Mouse (Mus musculus): ENCODE data around the gene Rnf167. TPM values are rescaled to one million over a fixed set of nuclear protein-coding genes. Genes with fewer than 3 reads are reported as not detected.

Rnf167 gene
- total RNA-seq (2014; rRNA removed) (70.2 and 87.3 TPM in 2 replicates), polyA plus RNA-seq (2015; fragmentation: Nextera tagmentation; extraction: Ambion mirVana) (100 and 105 TPM in 2 replicates)

GRCm38 (mm10) chr11:70646691-70647650, at the start of gene Rnf167, which contains the start of gene Slc25a11:
Gene Rnf167, plus strand, starts transcription at chr11:70647235.
Gene Slc25a11, minus strand, starts transcription at chr11:70647479.
- peak; percentile 100 for DNase-seq (ENCODE audit: low spot score)
- peak within 1 kb of the TSS; percentile 94 for H3K27ac ChIP-seq
- peak within 1 kb of the TSS; percentile 76 for H3K4me3 ChIP-seq (ENCODE audit: low read length)
- peaks cover 13% of the 10 kb centered on the region for H3K4me1 ChIP-seq (ENCODE audit: insufficient read depth, low read length)
- peak within 1 kb of the TSS; percentile 99 for H3K4me2 ChIP-seq (ENCODE audit: low read depth, low read length)
- peaks cover 32% of the 10 kb centered on the region for H3K36me3 ChIP-seq (ENCODE audit: insufficient read depth, low read length)
- H3K9ac ChIP-seq (replicated peaks; ENCODE audit: low read length): peak within 1 kb of the TSS; percentile 86
- H3K27me3 ChIP-seq (ENCODE audit: insufficient read depth, low read length): no peaks in the 10 kb centered on the region
- peak; percentile 95 for ATAC-seq
- no peak for TF ChIP-seq CTCF (IDR thresholded peaks at IDR 0.05; ENCODE audit: low read depth)
- no peaks in the 10 kb centered on the region for H3K9me3 ChIP-seq (ENCODE audit: low read length)
- under 1% methylated on average over 63 of the region's 63 CpGs for WGBS

- no peaks in the 10 kb centered on the region for H3K4me1 ChIP-seq (ENCODE audit: insufficient read depth, low read length)
- no peak overlapping the region for H3K27ac ChIP-seq
- H3K27me3 ChIP-seq (ENCODE audit: insufficient read depth, low read length): no peaks in the 10 kb centered on the region
- H3K4me2 ChIP-seq (ENCODE audit: low read depth, low read length): no peak overlapping the region
- no peak for TF ChIP-seq CTCF (IDR thresholded peaks at IDR 0.05; ENCODE audit: low read depth)
- 82% methylated on average over 6 of the region's 6 CpGs for WGBS
- no peak overlapping the region for H3K4me3 ChIP-seq (ENCODE audit: low read length)
- no peak for ATAC-seq
- H3K9me3 ChIP-seq (ENCODE audit: low read length): no peaks in the 10 kb centered on the region
- no peak for DNase-seq (ENCODE audit: low spot score)
- no peak overlapping the region for H3K9ac ChIP-seq (replicated peaks; ENCODE audit: low read length)
- peaks cover 27% of the 10 kb centered on the region for H3K36me3 ChIP-seq (ENCODE audit: insufficient read depth, low read length)
These were observed 49.7 kb upstream of the Rnf167 start for GRCm38 (mm10) chr11:70597301-70597700.

GRCm38 (mm10) chr11:70598451-70598953, 48.5 kb upstream of the Rnf167 start:
- Histone ChIP-seq H3K9me3 (ENCODE audit: low read length) (no peaks in the 10 kb centered on the region), H3K4me3 (ENCODE audit: low read length) (no peak overlapping the region), H3K4me2 (ENCODE audit: low read depth, low read length) (no peak overlapping the region), H3K9ac (replicated peaks; ENCODE audit: low read length) (no peak overlapping the region), H3K4me1 (ENCODE audit: insufficient read depth, low read length) (no peaks in the 10 kb centered on the region), H3K36me3 (ENCODE audit: insufficient read depth, low read length) (peaks cover 31% of the 10 kb centered on the region), H3K27me3 (ENCODE audit: insufficient read depth, low read length) (no peaks in the 10 kb centered on the region), H3K27ac (no peak overlapping the region)
- WGBS: 82% methylated on average over 9 of the region's 9 CpGs
- TF ChIP-seq CTCF (IDR thresholded peaks at IDR 0.05; ENCODE audit: low read depth): no peak
- ATAC-seq: no peak
- DNase-seq (ENCODE audit: low spot score): no peak

- peaks cover 65% of the 10 kb centered on the region for H3K36me3 ChIP-seq (ENCODE audit: insufficient read depth, low read length)
- WGBS: 50% methylated on average over 14 of the region's 14 CpGs
These were observed 41.9 kb upstream of the Rnf167 start for GRCm38 (mm10) chr11:70605024-70605566.

GRCm38 (mm10) chr11:70606717-70607116, 40.3 kb upstream of the Rnf167 start:
- Histone ChIP-seq H3K36me3 (ENCODE audit: insufficient read depth, low read length) (peaks cover 71% of the 10 kb centered on the region), H3K9ac (replicated peaks; ENCODE audit: low read length) (no peak overlapping the region), H3K4me3 (ENCODE audit: low read length) (no peak overlapping the region), H3K9me3 (ENCODE audit: low read length) (no peaks in the 10 kb centered on the region), H3K27me3 (ENCODE audit: insufficient read depth, low read length) (no peaks in the 10 kb centered on the region), H3K4me1 (ENCODE audit: insufficient read depth, low read length) (no peaks in the 10 kb centered on the region), H3K4me2 (ENCODE audit: low read depth, low read length) (no peak overlapping the region), H3K27ac (no peak overlapping the region)
- TF ChIP-seq CTCF (IDR thresholded peaks at IDR 0.05; ENCODE audit: low read depth): no peak
- DNase-seq (ENCODE audit: low spot score): no peak
- 73% methylated on average over 12 of the region's 12 CpGs for WGBS
- ATAC-seq: no peak

More at GRCm38 (mm10) chr11:70605024-70605566, 41.9 kb upstream of the Rnf167 start:
- no peak overlapping the region for H3K4me2 ChIP-seq (ENCODE audit: low read depth, low read length)
- no peaks in the 10 kb centered on the region for H3K27me3 ChIP-seq (ENCODE audit: insufficient read depth, low read length)
- H3K9me3 ChIP-seq (ENCODE audit: low read length): no peaks in the 10 kb centered on the region
- DNase-seq (ENCODE audit: low spot score) (peak; percentile 88), ATAC-seq (peak; percentile 62)
- no peak overlapping the region for H3K4me3 ChIP-seq (ENCODE audit: low read length)
- no peak overlapping the region for H3K9ac ChIP-seq (replicated peaks; ENCODE audit: low read length)
- TF ChIP-seq CTCF (IDR thresholded peaks at IDR 0.05; ENCODE audit: low read depth): peak; percentile 97
- H3K4me1 ChIP-seq (ENCODE audit: insufficient read depth, low read length): no peaks in the 10 kb centered on the region
- no peak overlapping the region for H3K27ac ChIP-seq

GRCm38 (mm10) chr11:70607611-70608010, 39.4 kb upstream of the Rnf167 start:
- H3K4me2 ChIP-seq (ENCODE audit: low read depth, low read length): no peak overlapping the region
- H3K9me3 ChIP-seq (ENCODE audit: low read length): no peaks in the 10 kb centered on the region
- no peak overlapping the region for H3K27ac ChIP-seq
- no peaks in the 10 kb centered on the region for H3K27me3 ChIP-seq (ENCODE audit: insufficient read depth, low read length)
- H3K9ac ChIP-seq (replicated peaks; ENCODE audit: low read length): no peak overlapping the region
- DNase-seq (ENCODE audit: low spot score) (no peak), ATAC-seq (no peak)
- 92% methylated on average over 9 of the region's 9 CpGs for WGBS
- H3K36me3 ChIP-seq (ENCODE audit: insufficient read depth, low read length): peaks cover 72% of the 10 kb centered on the region
- no peak for TF ChIP-seq CTCF (IDR thresholded peaks at IDR 0.05; ENCODE audit: low read depth)
- H3K4me3 ChIP-seq (ENCODE audit: low read length): no peak overlapping the region
- no peaks in the 10 kb centered on the region for H3K4me1 ChIP-seq (ENCODE audit: insufficient read depth, low read length)

All from hindbrain, postnatal 0 days (tissue).